Mouse (Mus musculus) ES-Bruce4 (cell line): ENCODE data around the gene Usf2.

Experiments
- CTCF ChIP-seq: IDR thresholded peaks from one replicate; pipeline ENCODE4 v1.8.1; 2011; ENCODE audit warnings: low read depth, low read length
- POLR2A ChIP-seq: IDR thresholded peaks from one replicate; pipeline ENCODE4 v1.8.1; 2011; ENCODE audit warnings: low read length; ENCODE audit not compliant: insufficient read depth

DNA sequence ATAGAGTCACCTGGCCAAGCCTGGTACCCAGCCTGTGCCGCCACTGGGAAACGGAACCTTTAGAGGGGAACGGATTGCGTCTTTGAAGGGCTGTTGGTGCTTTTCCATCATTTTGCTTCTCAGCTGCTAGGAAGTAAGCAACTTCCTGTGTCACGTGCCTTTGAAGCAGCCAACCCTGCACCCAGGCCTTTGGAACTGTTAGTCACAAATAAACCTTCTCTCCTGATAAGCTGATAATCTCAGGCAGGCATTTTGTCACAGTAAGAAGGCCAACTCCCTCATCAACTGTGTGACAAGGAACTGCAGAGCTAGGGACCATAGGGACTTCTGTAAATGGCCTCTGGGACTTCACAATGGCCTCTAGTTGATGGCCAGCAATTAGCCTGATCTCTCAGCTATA, 35.5 kb upstream of the Usf2 start:
- TF ChIP-seq CTCF (no peak), POLR2A (no peak)
